Mouse (Mus musculus) testis, postnatal 14 days (tissue): ENCODE measurements around the gene Rbm14.
A peak's percentile ranks its signal among the peaks of the same experiment; 100 is the strongest.
"Not testable (repeated sequence)": the region's sequence is repeated elsewhere in the genome, so short reads cannot be mapped to it uniquely, and the experiment has no call there.

ENCODE experiments used
- DNase-seq: peaks from one replicate; pipeline ENCODE4 v3.0.0; 2021; ENCODE audit warnings: low spot score

The Rbm14 gene

DNA sequence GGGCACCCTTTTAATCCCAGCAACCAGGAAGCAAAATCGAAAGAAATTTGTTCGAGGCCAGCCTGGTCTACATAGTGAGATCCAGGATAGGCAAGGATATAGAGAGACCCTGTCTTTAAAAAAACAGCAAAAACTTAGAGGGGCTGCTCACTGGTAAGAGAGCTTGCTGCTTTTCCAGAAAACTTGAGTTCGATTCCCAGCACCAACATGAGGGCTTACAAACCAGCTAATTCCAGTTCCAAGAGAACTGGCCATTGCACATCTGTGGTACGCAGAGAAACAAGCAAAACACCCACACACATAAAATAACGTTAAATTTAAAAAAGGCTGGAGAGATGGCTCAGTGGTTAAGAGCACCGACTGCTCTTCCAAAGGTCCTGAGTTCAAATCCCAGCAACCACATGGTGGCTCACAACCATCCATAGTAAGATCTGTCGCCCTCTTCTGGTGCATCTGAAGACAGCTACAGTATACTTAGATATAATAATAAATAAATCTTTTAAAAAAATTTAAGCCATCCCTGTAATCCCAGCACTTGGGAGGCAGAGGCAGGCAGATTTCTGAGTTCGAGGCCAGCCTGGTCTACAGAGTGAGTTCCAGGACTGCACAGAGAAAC, 1.0 kb upstream of the Rbm14 start:
- DNase-seq, result not testable (repeated sequence)

- no peak for DNase-seq
Measured at GRCm38 (mm10) chr19:4811909-4812242, 442 bp upstream of the Rbm14 start.

DNA sequence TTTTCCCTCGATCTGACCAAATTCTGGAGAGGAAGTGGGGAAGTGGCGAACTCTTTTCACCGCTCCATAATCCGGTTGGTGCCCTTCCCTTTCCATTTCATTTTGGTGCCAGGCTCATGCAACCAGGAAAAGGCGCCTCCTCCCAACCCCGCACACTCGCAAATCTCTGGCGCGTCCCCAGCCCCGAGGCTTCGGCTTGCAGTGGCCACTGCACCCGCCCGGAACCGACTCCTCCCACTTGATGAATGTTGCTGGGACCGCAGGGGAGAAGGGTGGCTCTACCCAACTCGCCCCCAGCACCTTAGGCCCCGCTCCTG, 730 bp downstream of the Rbm14 start:
- no peak for DNase-seq

DNA sequence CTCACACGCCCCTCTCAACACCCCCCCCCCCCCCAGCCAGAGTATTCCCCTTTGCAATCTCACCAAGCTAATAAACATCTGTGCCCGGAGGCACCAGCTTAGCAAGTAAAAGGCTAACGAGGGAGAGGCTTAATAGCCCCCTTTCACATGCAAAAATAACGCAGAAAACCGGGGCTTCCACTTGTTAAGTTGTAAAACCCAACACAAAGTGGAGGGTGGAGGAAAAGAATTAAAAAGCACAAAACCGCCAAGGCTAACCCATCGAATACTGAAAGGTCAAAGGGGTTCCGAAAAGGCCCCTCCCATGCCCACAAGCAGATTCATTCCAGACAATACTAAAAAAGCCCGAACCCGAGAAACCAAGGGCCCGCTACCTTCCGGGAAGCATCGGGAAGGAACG, 1.1 kb downstream of the Rbm14 start:
- no peak for DNase-seq

- DNase-seq, result no peak
Measured at GRCm38 (mm10) chr19:4803283-4803682, 8.2 kb downstream of the Rbm14 start.

DNA sequence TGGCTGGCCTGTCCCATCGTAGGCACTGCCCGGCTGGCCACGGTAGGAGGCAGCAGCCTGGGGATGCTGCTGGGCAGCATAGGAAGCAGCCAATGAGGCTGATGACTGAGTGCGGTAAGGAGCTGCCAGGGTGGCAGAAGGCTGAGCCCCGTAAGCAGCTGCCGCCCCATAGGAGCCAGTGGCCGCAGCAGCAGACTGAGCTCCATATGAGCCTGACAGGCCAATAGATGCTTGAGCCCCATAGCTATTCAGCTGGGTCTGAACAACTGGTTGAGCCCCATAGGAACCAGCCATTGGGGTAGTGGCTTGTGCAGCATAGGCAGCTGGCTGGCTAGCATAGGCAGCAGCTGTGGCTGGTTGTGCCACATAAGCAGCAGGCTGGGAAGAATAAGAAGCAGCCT, 8.7 kb downstream of the Rbm14 start:
- DNase-seq, result no peak

DNA sequence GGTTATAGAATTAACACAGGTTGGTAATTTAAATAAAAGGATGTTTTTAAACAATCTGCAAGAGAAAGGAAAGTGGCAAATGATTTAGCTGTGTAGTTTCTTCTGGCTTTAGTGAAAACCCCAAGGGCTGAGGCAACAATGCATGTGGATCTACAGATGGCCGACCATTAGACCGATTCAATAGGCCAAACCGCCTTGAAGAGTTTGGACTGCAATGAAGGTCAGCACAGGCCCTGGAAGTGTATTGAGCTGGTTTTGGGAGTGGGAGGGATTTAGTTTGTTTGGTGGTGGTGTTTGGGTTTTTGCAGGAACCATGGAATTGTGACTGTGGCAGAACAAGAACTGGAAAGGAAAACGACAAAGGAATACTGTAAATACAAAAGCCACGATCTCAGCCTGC, 12.4 kb downstream of the Rbm14 start:
- no peak for DNase-seq

GRCm38 (mm10) chr19:4797846-4798245, 13.6 kb downstream of the Rbm14 start:
- no peak for DNase-seq

- no peak for DNase-seq
Measured at GRCm38 (mm10) chr19:4795929-4796328, 15.5 kb downstream of the Rbm14 start.

- peak; percentile 99 for DNase-seq
Measured at GRCm38 (mm10) chr19:4793831-4794422, 17.5 kb downstream of the Rbm14 start, which contains the start of gene Rbm4. Rbm4 (minus strand) TSS chr19:4793901.

DNA sequence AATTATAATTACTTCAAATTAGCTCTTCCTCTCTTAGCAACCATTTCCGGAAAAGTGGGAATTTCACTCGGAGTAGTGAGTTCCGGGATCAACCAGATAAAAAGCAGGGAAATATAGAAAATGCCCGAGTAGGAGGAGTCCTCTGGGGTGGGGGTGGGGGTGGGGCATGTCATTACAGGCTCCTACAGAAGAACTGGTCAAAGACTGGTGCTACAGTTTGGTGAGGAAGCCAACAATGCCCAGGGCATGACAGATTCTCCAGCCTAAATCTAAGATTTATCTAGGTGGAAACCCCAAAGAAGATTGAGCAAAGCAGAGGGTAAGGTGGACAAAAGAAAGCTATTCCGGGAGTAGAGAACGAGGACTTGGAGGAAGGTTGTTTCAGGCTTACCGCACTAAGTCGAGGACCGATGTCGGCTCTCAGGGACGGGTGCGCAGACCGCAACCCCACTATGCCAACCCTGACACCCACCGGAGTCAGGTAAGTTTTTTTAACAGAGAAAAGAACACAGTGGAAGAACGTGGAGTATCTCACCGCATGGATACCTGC, 18.1 kb downstream of the Rbm14 start:
- no peak for DNase-seq

DNA sequence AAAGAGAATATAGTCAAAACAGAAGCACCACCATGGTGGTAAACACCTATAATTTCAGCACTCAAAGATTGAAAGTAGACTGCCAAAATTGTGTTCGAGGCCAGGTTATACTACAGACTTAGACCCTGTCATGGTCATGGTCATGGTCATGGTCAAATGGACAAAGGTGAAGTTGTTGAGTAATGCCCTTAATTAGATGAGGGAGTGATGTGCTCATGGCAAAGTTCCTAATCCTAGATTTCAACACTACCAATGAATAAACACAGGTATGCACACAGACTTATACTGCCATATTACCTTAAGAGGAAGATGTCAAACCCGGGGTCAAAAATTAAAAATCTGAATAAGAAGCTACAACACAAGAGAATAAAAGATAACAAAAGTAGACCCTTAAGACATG, 25.1 kb downstream of the Rbm14 start:
- no peak for DNase-seq

- no peak for DNase-seq
Measured at GRCm38 (mm10) chr19:4785206-4785605, 26.2 kb downstream of the Rbm14 start.

GRCm38 (mm10) chr19:4782891-4783290, 28.5 kb downstream of the Rbm14 start:
- DNase-seq, result no peak

DNA sequence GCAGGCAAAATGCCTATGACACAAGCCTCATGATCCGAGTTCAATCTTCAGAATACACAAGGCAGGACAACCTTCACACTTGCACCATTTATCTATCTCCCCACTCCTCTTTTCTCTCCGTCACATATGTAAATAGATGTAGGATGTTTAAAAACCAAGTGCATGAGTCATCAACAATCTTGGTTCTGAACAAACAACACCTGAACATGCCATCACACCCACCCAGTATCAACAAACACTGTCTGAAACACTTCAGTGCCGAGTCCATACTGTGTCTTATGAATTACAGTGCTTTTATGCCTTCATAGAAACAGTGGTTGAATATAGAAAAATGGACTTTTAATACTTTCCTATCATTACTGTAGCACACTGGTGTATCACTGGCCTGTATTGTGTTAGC, 38.6 kb downstream of the Rbm14 start:
- DNase-seq, result no peak

GRCm38 (mm10) chr19:4767507-4768148, 43.8 kb downstream of the Rbm14 start:
- DNase-seq, result no peak

DNA sequence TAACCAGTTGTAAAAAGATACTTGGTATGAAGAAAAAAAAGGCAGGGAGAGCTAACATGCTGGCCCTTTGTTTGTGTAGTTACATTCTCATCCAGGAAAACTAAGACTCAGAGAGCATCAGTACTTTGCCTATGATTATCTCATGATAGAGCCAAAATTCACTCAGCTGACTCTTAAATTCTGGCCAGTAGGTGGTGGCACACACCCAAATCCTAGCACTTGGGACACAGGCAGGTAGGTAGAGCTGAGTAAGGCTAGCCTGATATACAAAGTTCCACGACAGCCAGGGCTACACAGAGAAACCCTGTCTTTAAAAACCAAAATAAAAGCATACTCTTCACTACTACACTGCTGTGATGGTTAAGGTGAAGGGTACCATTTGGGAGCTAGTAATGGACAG, 48.6 kb downstream of the Rbm14 start:
- DNase-seq, result no peak

- not testable (repeated sequence) for DNase-seq
Measured at GRCm38 (mm10) chr19:4760544-4760943, 50.9 kb downstream of the Rbm14 start.

DNA sequence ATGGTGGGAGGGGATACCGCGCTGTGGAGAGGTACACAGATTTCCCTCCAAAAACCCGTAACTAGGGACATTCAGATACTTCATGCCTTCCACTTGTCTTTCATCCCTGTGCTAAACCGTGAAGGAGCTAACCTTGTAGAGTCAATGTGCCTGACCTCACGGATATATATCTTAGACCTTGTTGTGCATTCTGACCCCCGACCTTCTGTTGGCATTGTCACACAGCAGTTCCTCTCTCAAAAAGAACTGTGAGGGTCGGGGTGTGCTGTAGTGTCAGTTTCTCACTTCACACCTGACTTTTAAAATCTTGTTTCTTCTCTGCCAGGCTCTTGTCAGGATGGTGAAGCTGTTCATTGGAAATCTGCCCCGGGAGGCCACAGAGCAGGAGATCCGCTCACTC, 54.5 kb downstream of the Rbm14 start:
- no peak for DNase-seq

- peak; percentile 98 for DNase-seq
Measured at GRCm38 (mm10) chr19:4756193-4756911, 55.1 kb downstream of the Rbm14 start, which contains the start of gene Rbm4b. Rbm4b (plus strand) TSS chr19:4756497.

- peak; percentile 81 for DNase-seq
Measured at GRCm38 (mm10) chr19:4755565-4756192, 55.8 kb downstream of the Rbm14 start.
